Mouse (Mus musculus): Measurements from ENCODE around the gene Chil1. TPM values are rescaled to one million over a fixed set of nuclear protein-coding genes. Genes with fewer than 3 reads are reported as not detected.

The Chil1 gene
- 4.0 and 4.5 TPM in 2 replicates for polyA plus RNA-seq (2015; fragmentation: Nextera tagmentation; extraction: Ambion mirVana)

DNA sequence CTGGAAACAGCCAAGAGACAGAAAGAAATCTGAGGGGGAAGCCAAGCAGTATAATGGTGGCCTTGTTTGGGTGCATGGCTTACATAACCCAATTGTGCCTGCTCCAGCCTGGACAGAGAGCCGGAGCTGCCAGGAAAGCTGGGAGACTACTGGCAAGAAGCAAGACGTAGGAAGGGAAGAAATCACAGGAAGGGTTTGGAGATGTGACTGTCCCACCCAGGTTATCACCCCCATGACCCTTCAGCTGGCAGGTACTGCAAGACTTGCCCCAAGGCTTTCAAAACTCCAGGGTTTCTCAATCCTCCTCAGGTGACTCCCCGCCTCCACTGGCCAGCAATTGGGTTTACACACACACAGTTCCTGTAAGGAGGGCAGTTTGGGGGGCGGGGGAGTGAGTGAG, at the start of gene Chil1:
TSS of gene Chil1 (plus strand) at position 152 of the 400 bp plus-strand sequence.
- no peaks in the 10 kb centered on the region for H3K9me3 ChIP-seq
- H3K27ac ChIP-seq = peak within 1 kb of the TSS; percentile 57
- no peaks in the 10 kb centered on the region for H3K36me3 ChIP-seq
- no peak within 1 kb of the TSS for H3K9ac ChIP-seq
- H3K4me2 ChIP-seq = no peak within 1 kb of the TSS
- H3K4me1 ChIP-seq = no peaks in the 10 kb centered on the region
- ATAC-seq (ENCODE audit: insufficient number of reproducible peaks, insufficient read depth, low FRiP score, low TSS enrichment, low read depth) = no peak
- no peaks in the 10 kb centered on the region for H3K27me3 ChIP-seq
- no peak within 1 kb of the TSS for H3K4me3 ChIP-seq
- 28% methylated on average over 4 of the region's 4 CpGs for WGBS

DNA sequence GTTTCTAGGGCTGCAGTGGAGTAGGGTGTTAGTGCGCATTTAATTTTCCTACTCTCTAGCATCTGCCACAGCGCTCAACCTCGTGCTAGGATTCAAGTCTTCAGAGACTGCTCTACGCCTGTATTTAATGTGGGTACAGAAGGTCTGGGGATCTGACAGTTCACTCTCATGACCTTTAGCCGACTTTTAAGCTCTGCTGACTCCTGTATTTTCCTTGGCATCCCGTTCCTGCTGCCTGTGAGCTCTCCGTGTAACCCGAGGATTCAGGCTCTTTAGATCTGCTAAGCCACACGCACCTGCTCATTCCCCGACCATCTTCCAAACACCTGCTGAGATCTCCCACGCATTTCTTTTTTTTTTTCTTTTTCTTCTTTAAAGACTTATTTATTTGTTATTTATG, 48.7 kb upstream of the Chil1 start:
- H3K4me3 ChIP-seq = no peak overlapping the region
- H3K4me2 ChIP-seq = no peak overlapping the region
- no peak overlapping the region for H3K27ac ChIP-seq
- H3K4me1 ChIP-seq = no peaks in the 10 kb centered on the region
- 55% methylated on average over 11 of the region's 11 CpGs for WGBS
- no peaks in the 10 kb centered on the region for H3K36me3 ChIP-seq
- H3K9ac ChIP-seq = no peak overlapping the region
- no peak for ATAC-seq (ENCODE audit: insufficient number of reproducible peaks, insufficient read depth, low FRiP score, low TSS enrichment, low read depth)
- no peaks in the 10 kb centered on the region for H3K9me3 ChIP-seq
- H3K27me3 ChIP-seq = no peaks in the 10 kb centered on the region

DNA sequence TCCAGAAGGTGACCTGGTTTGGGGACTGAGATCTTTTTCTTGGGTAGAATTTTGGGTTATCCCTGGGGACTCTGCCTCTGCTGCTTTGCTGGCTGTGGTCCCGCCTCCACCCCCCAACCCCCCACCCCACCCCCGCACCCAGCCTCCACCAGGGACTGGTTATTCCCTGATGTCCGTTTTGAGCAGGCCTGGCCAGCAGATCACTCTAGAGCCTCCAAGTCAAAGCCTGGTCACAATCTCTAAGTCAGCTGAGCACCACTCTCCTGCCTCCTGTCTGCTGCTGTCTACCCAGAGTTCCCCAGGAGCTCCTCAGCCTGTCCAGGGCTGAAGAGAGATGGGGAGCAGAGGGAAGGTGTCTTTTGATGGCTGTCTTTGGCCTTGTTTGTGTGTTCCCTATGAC, 45.6 kb upstream of the Chil1 start:
- no peak for ATAC-seq (ENCODE audit: insufficient number of reproducible peaks, insufficient read depth, low FRiP score, low TSS enrichment, low read depth)
- Histone ChIP-seq H3K9me3 (no peaks in the 10 kb centered on the region), H3K27ac (no peak overlapping the region), H3K36me3 (no peaks in the 10 kb centered on the region), H3K27me3 (no peaks in the 10 kb centered on the region), H3K4me1 (no peaks in the 10 kb centered on the region), H3K4me3 (no peak overlapping the region), H3K9ac (no peak overlapping the region), H3K4me2 (no peak overlapping the region)
- WGBS = 46% methylated on average over 3 of the region's 3 CpGs

DNA sequence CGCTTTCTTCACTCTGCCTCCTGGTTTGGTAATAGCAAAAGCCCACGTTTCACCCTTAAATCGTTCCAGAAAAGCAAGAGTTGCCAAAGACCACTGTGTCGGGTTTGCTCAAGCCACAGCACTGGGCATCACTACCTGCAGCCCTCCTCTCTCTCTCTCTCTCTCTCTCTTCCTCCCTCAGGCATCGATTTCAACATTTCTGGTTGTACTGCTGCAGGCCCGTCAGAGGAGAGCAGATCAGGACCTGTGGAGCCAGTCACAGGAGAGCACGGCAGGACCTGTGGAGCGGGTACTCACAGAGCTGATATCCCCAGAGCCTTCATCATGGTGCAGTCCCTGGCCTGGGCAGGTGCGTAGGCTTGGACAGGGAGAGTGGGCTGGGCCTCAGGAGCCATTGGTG, 43.6 kb upstream of the Chil1 start:
- no peaks in the 10 kb centered on the region for H3K27me3 ChIP-seq
- no peak overlapping the region for H3K4me2 ChIP-seq
- no peak overlapping the region for H3K4me3 ChIP-seq
- H3K36me3 ChIP-seq = no peaks in the 10 kb centered on the region
- H3K9ac ChIP-seq = no peak overlapping the region
- H3K9me3 ChIP-seq = no peaks in the 10 kb centered on the region
- no peak overlapping the region for H3K27ac ChIP-seq
- no peak for ATAC-seq (ENCODE audit: insufficient number of reproducible peaks, insufficient read depth, low FRiP score, low TSS enrichment, low read depth)
- peaks cover 7% of the 10 kb centered on the region for H3K4me1 ChIP-seq
- 71% methylated on average over 9 of the region's 9 CpGs for WGBS

DNA sequence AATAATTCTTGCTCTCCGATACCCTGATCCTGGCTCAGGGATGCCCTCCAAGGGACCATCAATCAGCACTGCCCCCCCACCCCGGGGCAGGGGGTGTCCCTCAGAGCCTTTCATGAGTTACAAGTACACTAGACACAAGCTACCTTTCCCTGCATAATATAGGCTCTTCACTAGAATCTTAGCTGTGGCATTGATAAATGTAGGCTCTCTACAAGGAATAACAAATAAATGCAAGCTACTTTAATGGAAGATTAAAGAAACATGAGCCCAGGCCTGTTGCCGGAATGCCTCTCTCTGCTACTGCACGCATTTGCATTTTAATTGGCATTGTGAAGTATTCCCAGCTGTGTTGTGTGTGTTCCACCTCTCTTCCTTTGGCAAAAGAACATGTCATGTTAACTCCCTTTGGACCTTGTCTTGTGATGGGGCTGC, 39.6 kb upstream of the Chil1 start:
- WGBS = 54% methylated on average over 4 of the region's 4 CpGs
- Histone ChIP-seq H3K9ac (no peak overlapping the region), H3K27me3 (no peaks in the 10 kb centered on the region), H3K4me2 (no peak overlapping the region), H3K4me3 (no peak overlapping the region), H3K36me3 (no peaks in the 10 kb centered on the region), H3K9me3 (no peaks in the 10 kb centered on the region), H3K27ac (no peak overlapping the region), H3K4me1 (peaks cover 7% of the 10 kb centered on the region)
- no peak for ATAC-seq (ENCODE audit: insufficient number of reproducible peaks, insufficient read depth, low FRiP score, low TSS enrichment, low read depth)

DNA sequence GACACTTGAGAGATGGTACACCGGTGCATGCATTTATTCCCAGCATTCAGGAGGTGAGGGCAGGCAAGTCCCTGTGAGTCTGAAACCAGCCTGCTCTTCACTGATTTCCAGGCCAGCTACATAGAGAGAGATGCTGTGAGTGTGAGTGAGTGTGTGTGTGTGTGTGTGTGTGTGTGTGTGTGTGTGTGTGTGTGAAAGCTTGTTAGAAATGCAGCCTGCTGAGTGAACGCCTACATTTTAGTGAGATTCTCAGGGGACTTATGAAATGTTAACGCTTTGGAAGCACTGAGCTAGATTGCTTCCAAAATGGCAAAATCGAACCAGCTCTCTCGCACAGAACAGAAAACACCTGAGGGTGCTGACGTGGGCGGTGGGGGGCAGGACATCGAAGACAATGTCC, 35.9 kb upstream of the Chil1 start:
- no peak overlapping the region for H3K9ac ChIP-seq
- H3K4me1 ChIP-seq = peaks cover 7% of the 10 kb centered on the region
- H3K4me3 ChIP-seq = no peak overlapping the region
- H3K36me3 ChIP-seq = no peaks in the 10 kb centered on the region
- H3K27me3 ChIP-seq = no peaks in the 10 kb centered on the region
- H3K4me2 ChIP-seq = no peak overlapping the region
- H3K27ac ChIP-seq = no peak overlapping the region
- ATAC-seq (ENCODE audit: insufficient number of reproducible peaks, insufficient read depth, low FRiP score, low TSS enrichment, low read depth) = no peak
- no peaks in the 10 kb centered on the region for H3K9me3 ChIP-seq
- 80% methylated on average over 8 of the region's 8 CpGs for WGBS

DNA sequence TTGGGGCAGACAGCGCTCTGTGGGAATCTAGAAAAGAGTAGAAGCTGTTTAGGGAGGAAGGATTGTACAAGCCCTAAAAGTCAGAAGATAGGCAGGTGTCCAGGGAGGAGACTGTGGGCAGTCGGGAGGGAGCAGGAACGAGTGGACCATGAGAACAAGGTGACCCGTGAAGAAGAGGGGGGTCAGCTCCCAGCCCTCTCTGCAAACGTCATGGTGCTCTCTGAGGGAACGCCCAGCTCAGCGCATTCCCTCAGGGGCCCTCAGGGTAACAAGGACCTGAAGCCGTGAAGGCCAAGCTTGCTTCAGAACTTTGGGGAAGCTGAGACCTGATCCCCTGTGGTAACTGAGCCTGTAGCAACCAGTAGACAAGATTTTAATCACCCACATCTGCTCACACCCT, 31.9 kb upstream of the Chil1 start:
- Histone ChIP-seq H3K27me3 (no peaks in the 10 kb centered on the region), H3K36me3 (no peaks in the 10 kb centered on the region), H3K4me1 (no peaks in the 10 kb centered on the region), H3K27ac (no peak overlapping the region), H3K4me2 (no peak overlapping the region), H3K4me3 (no peak overlapping the region), H3K9ac (no peak overlapping the region), H3K9me3 (no peaks in the 10 kb centered on the region)
- WGBS = 57% methylated on average over 8 of the region's 8 CpGs
- ATAC-seq (ENCODE audit: insufficient number of reproducible peaks, insufficient read depth, low FRiP score, low TSS enrichment, low read depth) = no peak

DNA sequence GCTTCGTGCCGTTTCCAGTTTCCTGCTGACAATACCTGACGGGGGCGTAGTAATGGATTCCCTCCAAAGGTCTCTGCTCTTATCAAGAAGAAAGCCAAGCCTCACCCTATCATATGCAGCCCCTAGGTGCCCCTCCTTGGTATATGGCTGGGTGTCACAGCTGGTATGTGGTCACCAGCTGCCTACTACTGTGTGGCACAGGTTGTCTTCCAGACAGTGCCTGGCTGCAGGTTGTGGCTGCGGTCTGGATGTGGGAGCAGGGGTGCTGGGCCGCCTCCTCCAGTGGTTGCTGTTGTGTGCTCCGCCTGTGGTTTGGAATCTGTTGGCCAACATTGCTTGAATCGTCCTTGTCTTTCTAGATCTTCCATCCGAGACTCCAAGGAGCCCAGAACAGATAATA, 31.2 kb upstream of the Chil1 start:
- H3K36me3 ChIP-seq = no peaks in the 10 kb centered on the region
- no peaks in the 10 kb centered on the region for H3K27me3 ChIP-seq
- no peak overlapping the region for H3K4me2 ChIP-seq
- ATAC-seq (ENCODE audit: insufficient number of reproducible peaks, insufficient read depth, low FRiP score, low TSS enrichment, low read depth) = no peak
- 91% methylated on average over 9 of the region's 9 CpGs for WGBS
- H3K9ac ChIP-seq = no peak overlapping the region
- no peaks in the 10 kb centered on the region for H3K9me3 ChIP-seq
- H3K4me1 ChIP-seq = no peaks in the 10 kb centered on the region
- H3K4me3 ChIP-seq = no peak overlapping the region
- H3K27ac ChIP-seq = no peak overlapping the region

DNA sequence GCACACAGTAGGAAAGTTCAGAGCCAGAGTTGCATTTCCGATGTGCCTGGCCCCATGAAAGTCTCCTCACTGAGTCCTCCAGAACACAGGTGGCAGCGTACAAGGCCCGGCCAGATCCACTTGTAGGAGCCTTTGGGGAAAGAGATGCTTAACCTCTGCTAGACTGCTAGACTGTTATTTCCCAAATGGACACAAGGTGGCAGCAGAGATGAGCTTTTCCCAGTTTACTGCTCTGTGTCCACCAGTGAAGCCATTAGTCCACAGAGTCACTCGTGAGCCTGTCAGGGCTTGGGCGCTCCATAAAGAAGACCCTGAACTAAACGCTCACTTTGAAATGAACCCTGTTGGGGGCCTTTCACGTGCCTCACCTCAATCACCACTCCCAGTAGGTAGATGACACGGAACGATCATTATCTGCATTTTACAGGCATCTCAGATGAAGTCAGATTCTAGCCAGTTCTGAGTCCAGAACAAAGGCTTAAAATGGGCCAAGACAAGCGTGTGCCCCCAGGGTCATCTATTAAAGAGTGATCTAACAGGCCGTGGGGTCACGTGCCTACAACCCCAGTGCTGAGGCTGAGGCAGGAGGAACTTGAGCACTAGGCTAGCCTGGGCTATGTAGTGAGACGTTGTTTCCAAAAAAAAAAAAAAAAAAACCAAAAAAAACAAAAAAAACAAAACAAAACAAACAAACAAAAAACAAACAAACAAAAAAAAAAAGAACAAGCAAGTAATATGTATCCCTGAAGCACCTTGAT, 30.1 kb upstream of the Chil1 start:
- no peak overlapping the region for H3K27ac ChIP-seq
- no peaks in the 10 kb centered on the region for H3K4me1 ChIP-seq
- H3K9me3 ChIP-seq = no peaks in the 10 kb centered on the region
- H3K4me2 ChIP-seq = no peak overlapping the region
- H3K27me3 ChIP-seq = no peaks in the 10 kb centered on the region
- no peak overlapping the region for H3K9ac ChIP-seq
- peak; percentile 63; the same call in 1 of the 2 replicates for ATAC-seq (ENCODE audit: insufficient number of reproducible peaks, insufficient read depth, low FRiP score, low TSS enrichment, low read depth)
- no peaks in the 10 kb centered on the region for H3K36me3 ChIP-seq
- 31% methylated on average over 13 of the region's 13 CpGs for WGBS
- H3K4me3 ChIP-seq = no peak overlapping the region

DNA sequence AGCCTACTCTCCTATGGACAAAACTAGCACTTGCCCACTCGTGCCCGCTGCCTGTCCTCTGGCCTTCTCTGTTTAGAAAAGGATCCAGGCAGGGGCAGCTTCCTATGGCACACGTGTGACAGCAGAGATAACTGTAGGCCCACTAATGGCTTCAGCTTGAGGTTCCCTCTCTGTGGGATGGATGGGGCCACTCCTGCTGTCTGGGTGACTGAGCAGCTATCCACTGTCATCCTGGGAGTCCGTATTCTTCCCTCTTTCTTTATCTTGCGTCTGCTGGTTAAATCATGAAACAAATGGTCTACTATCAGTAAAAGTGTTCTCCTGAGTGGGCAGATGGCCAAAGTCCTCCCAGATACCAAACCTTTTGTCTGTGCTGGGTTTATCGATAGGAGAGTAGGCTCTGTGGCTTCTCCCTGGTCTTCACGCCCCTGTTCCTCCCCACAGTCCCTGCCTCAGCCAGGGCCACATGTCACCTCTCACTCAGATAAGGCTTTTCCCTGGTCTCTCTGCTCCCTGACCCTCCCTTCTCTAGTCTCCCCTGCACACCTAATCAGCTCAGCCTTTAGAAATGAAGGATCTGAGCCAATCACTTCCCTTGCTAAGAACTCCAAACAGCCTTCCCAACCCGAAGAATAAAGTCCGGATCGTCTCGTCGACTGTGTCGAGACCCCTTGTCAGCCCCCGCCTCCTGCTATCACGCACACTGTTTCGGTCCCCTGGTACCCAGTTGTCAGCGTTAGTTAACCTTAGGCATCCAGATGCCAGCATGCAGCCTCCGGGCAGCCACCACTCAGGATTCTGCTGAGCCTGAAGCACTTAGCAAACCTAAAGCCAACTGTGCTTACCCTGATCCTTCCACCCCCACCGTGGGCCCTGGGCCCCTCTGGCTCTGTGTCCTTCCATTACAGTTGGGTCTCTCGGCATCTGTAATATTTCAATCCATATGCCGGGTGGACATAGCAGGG, 29.1 kb upstream of the Chil1 start:
- no peak overlapping the region for H3K4me2 ChIP-seq
- no peak overlapping the region for H3K27ac ChIP-seq
- no peak overlapping the region for H3K4me3 ChIP-seq
- H3K4me1 ChIP-seq = no peaks in the 10 kb centered on the region
- ATAC-seq (ENCODE audit: insufficient number of reproducible peaks, insufficient read depth, low FRiP score, low TSS enrichment, low read depth) = no peak
- no peaks in the 10 kb centered on the region for H3K36me3 ChIP-seq
- no peaks in the 10 kb centered on the region for H3K27me3 ChIP-seq
- WGBS = 74% methylated on average over 21 of the region's 21 CpGs
- no peak overlapping the region for H3K9ac ChIP-seq
- no peaks in the 10 kb centered on the region for H3K9me3 ChIP-seq

DNA sequence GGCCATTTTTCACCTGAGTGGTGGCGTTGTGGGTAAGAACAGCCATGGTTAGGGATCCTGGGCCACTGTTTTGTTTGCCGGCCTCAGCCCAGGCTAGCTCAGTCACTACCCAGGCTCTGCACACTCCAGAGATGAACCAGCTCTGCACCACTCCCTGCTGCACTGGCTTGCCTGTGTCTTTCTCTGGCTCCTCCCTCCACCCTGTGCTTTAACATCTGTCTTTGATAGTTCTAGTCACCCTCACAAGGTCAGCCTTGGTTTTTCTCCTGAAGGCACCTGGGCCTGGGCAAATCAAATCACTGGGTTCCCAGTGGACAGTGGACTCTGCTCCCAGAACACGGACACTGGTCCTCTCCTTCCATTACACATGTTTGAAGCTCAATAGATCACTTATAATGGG, 27.9 kb upstream of the Chil1 start:
- WGBS = 77% methylated on average over 3 of the region's 3 CpGs

DNA sequence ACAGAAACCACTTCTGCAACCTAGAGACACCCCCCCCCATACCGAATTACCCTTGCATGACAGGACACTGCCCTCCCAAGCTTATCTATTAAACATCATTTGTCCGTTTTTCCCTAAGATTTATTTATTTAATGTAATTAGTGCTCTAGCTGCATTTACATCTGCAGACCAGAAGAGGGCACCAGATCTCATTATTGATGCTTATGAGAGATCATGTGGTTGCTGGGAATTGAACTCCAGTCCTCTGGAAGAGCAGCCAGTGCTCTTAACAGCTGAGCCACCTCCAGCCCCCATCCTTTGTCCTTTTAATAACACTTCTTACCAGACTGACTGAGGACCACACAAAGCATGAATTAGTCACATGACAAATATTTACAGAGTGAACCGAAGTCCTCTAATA, 27.3 kb upstream of the Chil1 start:
- no peak overlapping the region for H3K4me3 ChIP-seq
- H3K4me1 ChIP-seq = no peaks in the 10 kb centered on the region
- no peak overlapping the region for H3K27ac ChIP-seq
- H3K27me3 ChIP-seq = no peaks in the 10 kb centered on the region
- WGBS = 62% methylated on average over 3 of the region's 3 CpGs
- no peaks in the 10 kb centered on the region for H3K9me3 ChIP-seq
- H3K4me2 ChIP-seq = no peak overlapping the region
- ATAC-seq (ENCODE audit: insufficient number of reproducible peaks, insufficient read depth, low FRiP score, low TSS enrichment, low read depth) = no peak
- no peak overlapping the region for H3K9ac ChIP-seq
- H3K36me3 ChIP-seq = no peaks in the 10 kb centered on the region

More for the DNA sequence above, 27.9 kb upstream of the Chil1 start:
- no peaks in the 10 kb centered on the region for H3K4me1 ChIP-seq
- no peak overlapping the region for H3K4me3 ChIP-seq
- no peaks in the 10 kb centered on the region for H3K27me3 ChIP-seq
- H3K27ac ChIP-seq = no peak overlapping the region
- H3K9me3 ChIP-seq = no peaks in the 10 kb centered on the region
- no peak for ATAC-seq (ENCODE audit: insufficient number of reproducible peaks, insufficient read depth, low FRiP score, low TSS enrichment, low read depth)
- H3K36me3 ChIP-seq = no peaks in the 10 kb centered on the region
- no peak overlapping the region for H3K9ac ChIP-seq
- H3K4me2 ChIP-seq = no peak overlapping the region

Measured in embryonic facial prominence, embryonic 13.5 days (tissue).